Mouse (Mus musculus): ENCODE results near the gene Usp46. TPM values are rescaled to one million over a fixed set of nuclear protein-coding genes. Genes with fewer than 3 reads are reported as not detected.

Gene Usp46
- 2.8 and 7.4 TPM in 2 replicates for polyA plus RNA-seq (2012; rRNA removed; ENCODE audit: low replicate concordance)

DNA sequence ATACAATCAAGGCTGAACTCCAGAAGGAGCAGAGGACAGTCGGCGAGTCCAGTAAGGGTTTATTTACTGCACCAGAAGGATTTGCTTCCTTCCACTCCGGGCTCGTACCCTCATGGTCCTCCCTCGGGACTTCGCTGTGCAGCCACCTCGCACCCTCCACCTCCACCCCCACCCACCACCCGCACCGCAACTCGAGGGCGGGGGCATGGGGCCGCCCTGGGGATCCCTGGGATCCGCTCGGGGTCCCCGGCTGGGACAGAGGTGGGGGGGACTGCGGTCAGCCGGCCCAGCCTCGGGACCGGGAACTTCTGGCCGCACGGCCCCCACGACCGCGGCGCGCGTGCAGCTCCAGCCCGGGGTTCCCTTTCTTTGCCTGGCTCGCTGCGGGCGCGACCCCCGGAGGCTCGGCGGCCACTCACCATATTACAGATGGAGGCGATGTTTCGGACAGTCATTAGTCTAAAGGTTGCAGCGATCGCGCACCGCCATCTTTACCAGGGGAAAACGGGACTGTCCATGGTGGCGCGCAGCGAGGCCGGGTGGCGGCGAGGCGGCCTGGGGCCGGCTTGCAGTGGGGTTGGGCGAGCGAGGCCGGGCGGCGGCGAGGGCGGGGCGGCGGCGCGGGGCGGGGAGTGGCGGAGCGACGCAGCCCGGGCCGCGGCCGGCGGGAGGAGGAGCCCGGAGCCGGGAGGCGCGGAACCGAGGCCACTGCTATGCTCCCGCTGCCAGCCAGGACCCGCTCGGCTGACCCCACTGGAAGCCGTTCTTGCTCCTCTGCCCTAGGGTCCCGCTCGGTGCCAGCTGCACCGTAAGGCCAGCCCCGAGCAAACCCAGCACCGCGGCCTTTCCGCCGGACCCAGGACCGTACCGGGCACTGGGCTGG, at the start of gene Usp46:
TSS of gene Usp46 (minus strand) at position 601 of the 883 bp plus-strand sequence.

Other genes starting within 250 kb of the Usp46 start
- 9.4 and 13.2 TPM in 2 replicates for gene Rasl11b, start 126.9 kb upstream of the Usp46 start, polyA plus RNA-seq (2012; rRNA removed; ENCODE audit: low replicate concordance)